Mouse (Mus musculus) small intestine, adult 2 months (tissue): ENCODE data around the gene Pfkfb4. TPM values are rescaled to one million over a fixed set of nuclear protein-coding genes. Genes with fewer than 3 reads are reported as not detected.

Experiments
- H3K27ac ChIP-seq: fragments of 200-500 bp; 2 replicates; pipeline ENCODE4 v1.5.1; 2012; ENCODE audit warnings: low read depth, low read length, control low read depth, inconsistent platforms; ENCODE audit not compliant: insufficient read depth
- H3K27me3 ChIP-seq: fragments of 200-500 bp; 2 replicates; pipeline ENCODE4 v1.6.1; 2012; ENCODE audit warnings: mild to moderate bottlenecking, moderate library complexity, low read length, inconsistent platforms; ENCODE audit not compliant: control insufficient read depth, insufficient read depth
- H3K36me3 ChIP-seq: fragments of 200-500 bp; 2 replicates; pipeline ENCODE4 v1.6.1; 2012; ENCODE audit warnings: mild to moderate bottlenecking, low read length, control low read depth, inconsistent platforms; ENCODE audit not compliant: control insufficient read depth, insufficient read depth
- H3K4me1 ChIP-seq: fragments of 200-500 bp; 2 replicates; pipeline ENCODE4 v1.6.1; 2012; ENCODE audit warnings: low read length, inconsistent platforms, mixed read lengths; ENCODE audit not compliant: control insufficient read depth, insufficient read depth, insufficient read length
- H3K4me3 ChIP-seq: fragments of 200-500 bp; 2 replicates; pipeline ENCODE4 v1.5.1; 2012; ENCODE audit warnings: low read depth, mild to moderate bottlenecking, control low read depth, inconsistent platforms, low read length, moderate library complexity
- CTCF ChIP-seq: fragments of 200-500 bp; IDR thresholded peaks from 2 replicates; pipeline ENCODE4 v1.5.1; 2012; ENCODE audit warnings: low read depth, mild to moderate bottlenecking, control low read depth, inconsistent platforms, low read length, moderate library complexity, mixed read lengths; ENCODE audit not compliant: insufficient replicate concordance, insufficient read length; ENCODE audit errors: extremely low read depth
- POLR2A ChIP-seq: fragments of 200-500 bp; IDR thresholded peaks from 2 replicates; pipeline ENCODE4 v1.6.1; 2012; ENCODE audit warnings: low read depth, mild to moderate bottlenecking, control low read depth, inconsistent platforms, low read length, moderate library complexity
- WGBS: fragments of 180-500 bp; shearing (Covaris S2); methylation state at CpG from one replicate; pipeline ENCODE4 v1.1.7; 2018; 5-methylcytosine and 5-hydroxymethylcytosine counted together
- polyA plus RNA-seq: library from polyadenylated mRNA; depleted of rRNA; stranded (reverse); fragments of >200 nt; gene quantifications from 2 replicates; pipeline ENCODE4 v1.2.3, GENCODE M21; 2012

Pfkfb4 gene
- polyA plus RNA-seq, 1 experiment: 121 TPM

GRCm38 (mm10) chr9:109041351-109041750 lies 49.8 kb downstream of the Pfkfb4 start:
- Histone ChIP-seq H3K27ac (no peak overlapping the region), H3K36me3 (0 out of 2 replicates have a peak, but pooled peaks cover 1% of the 10 kb centered on the region), H3K27me3 (no peaks in the 10 kb centered on the region), H3K4me1 (peaks cover 11% of the 10 kb centered on the region; the same call in 1 of the 2 replicates), H3K4me3 (no peak overlapping the region)
- TF ChIP-seq POLR2A: no peak
- no peak for TF ChIP-seq CTCF
- 70% methylated on average over 7 of the region's 7 CpGs for WGBS

GRCm38 (mm10) chr9:109046306-109046705 lies 54.7 kb downstream of the Pfkfb4 start:
- TF ChIP-seq POLR2A (no peak), CTCF (peak; percentile 77; the same call in 1 of the 2 replicates)
- peaks cover 6% of the 10 kb centered on the region; the same call in 1 of the 2 replicates for H3K4me1 ChIP-seq
- WGBS: 40% methylated on average over 5 of the region's 5 CpGs
- no peaks in the 10 kb centered on the region for H3K27me3 ChIP-seq
- H3K4me3 ChIP-seq: no peak overlapping the region
- H3K36me3 ChIP-seq: 0 out of 2 replicates have a peak, but pooled peaks cover 3% of the 10 kb centered on the region
- H3K27ac ChIP-seq: no peak overlapping the region

- Histone ChIP-seq H3K4me3 (no peak overlapping the region), H3K27ac (peak overlapping the region; percentile 39; the same call in 1 of the 2 replicates), H3K27me3 (no peaks in the 10 kb centered on the region), H3K4me1 (peaks cover 6% of the 10 kb centered on the region), H3K36me3 (0 out of 2 replicates have a peak, but pooled peaks cover 2% of the 10 kb centered on the region)
- WGBS: 75% methylated on average over 7 of the region's 7 CpGs
- TF ChIP-seq CTCF (no peak), POLR2A (no peak)
Observed at GRCm38 (mm10) chr9:109049316-109049715, 57.7 kb downstream of the Pfkfb4 start.

- TF ChIP-seq POLR2A (no peak; the same call in 1 of the 2 replicates), CTCF (no peak)
- Histone ChIP-seq H3K4me3 (peak overlapping the region; percentile 40), H3K27ac (peak overlapping the region; percentile 39), H3K27me3 (no peaks in the 10 kb centered on the region), H3K4me1 (peaks cover 8% of the 10 kb centered on the region), H3K36me3 (0 out of 2 replicates have a peak, but pooled peaks cover 2% of the 10 kb centered on the region)
- 61% methylated on average over 9 of the region's 9 CpGs for WGBS
Observed at GRCm38 (mm10) chr9:109049996-109050673, 58.6 kb downstream of the Pfkfb4 start.

- H3K4me1 ChIP-seq: peaks cover 12% of the 10 kb centered on the region
- TF ChIP-seq POLR2A: no peak
- H3K27ac ChIP-seq: peak overlapping the region; percentile 39
- no peaks in the 10 kb centered on the region for H3K27me3 ChIP-seq
- no peak overlapping the region for H3K4me3 ChIP-seq
- 44% methylated on average over 3 of the region's 3 CpGs for WGBS
- H3K36me3 ChIP-seq: 0 out of 2 replicates have a peak, but pooled peaks cover 2% of the 10 kb centered on the region
Observed at GRCm38 (mm10) chr9:109050674-109050997, 59.1 kb downstream of the Pfkfb4 start.

GRCm38 (mm10) chr9:109051011-109051501 lies 59.5 kb downstream of the Pfkfb4 start:
- Histone ChIP-seq H3K36me3 (peaks cover 4% of the 10 kb centered on the region; the same call in 1 of the 2 replicates), H3K27me3 (no peaks in the 10 kb centered on the region), H3K27ac (peak overlapping the region; percentile 94), H3K4me3 (peak overlapping the region; percentile 58), H3K4me1 (peaks cover 12% of the 10 kb centered on the region)
- 85% methylated on average over 13 of the region's 13 CpGs for WGBS
- no peak; the same call in 1 of the 2 replicates for TF ChIP-seq POLR2A
- TF ChIP-seq CTCF: no peak

GRCm38 (mm10) chr9:109051651-109052489 lies 60.3 kb downstream of the Pfkfb4 start:
- WGBS: 83% methylated on average over 10 of the region's 10 CpGs
- Histone ChIP-seq H3K36me3 (peaks cover 12% of the 10 kb centered on the region), H3K27me3 (no peaks in the 10 kb centered on the region), H3K27ac (peak overlapping the region; percentile 94), H3K4me3 (peak overlapping the region; percentile 58), H3K4me1 (peaks cover 16% of the 10 kb centered on the region)
- TF ChIP-seq CTCF (no peak), POLR2A (no peak)
